Mouse (Mus musculus) bone marrow macrophage, adult 2 months (primary cell): Measurements from ENCODE around the gene Usp3.

Source experiments
- CTCF ChIP-seq: IDR thresholded peaks from 2 replicates; pipeline ENCODE4 v1.5.1; 2012; ENCODE audit warnings: low read depth, mild to moderate bottlenecking, low read length, moderate library complexity
- POLR2A ChIP-seq: IDR thresholded peaks from 2 replicates; pipeline ENCODE4 v1.6.1; 2012; ENCODE audit warnings: mild to moderate bottlenecking, low read depth, low read length, borderline replicate concordance

- TF ChIP-seq CTCF (no peak), POLR2A (no peak)
These were observed 85.3 kb downstream of the Usp3 start for GRCm38 (mm10) chr9:66507684-66508083.
